Mouse (Mus musculus): ENCODE results near the gene AC140267.1.

GRCm38 (mm10) chr15:80253530-80253929 is 17.9 kb downstream of the AC140267.1 start:
- no peak for TF ChIP-seq POLR2A (IDR thresholded peaks at IDR 0.05; ENCODE audit: insufficient read depth, low read depth, low read length)
- TF ChIP-seq CTCF (IDR thresholded peaks at IDR 0.05; ENCODE audit: insufficient read depth, low read depth, low read length): no peak
